Mouse (Mus musculus) brain, adult 2 months (tissue): ENCODE data around the gene Cadm3.
"Not testable (repeated sequence)": the region's sequence is repeated elsewhere in the genome, so short reads cannot be mapped to it uniquely, and the experiment has no call there.

Experiments used
- DNase-seq: peaks from one replicate; pipeline ENCODE4 v3.0.0; 2011; ENCODE audit warnings: low read depth, low spot score

Cadm3 gene

DNA sequence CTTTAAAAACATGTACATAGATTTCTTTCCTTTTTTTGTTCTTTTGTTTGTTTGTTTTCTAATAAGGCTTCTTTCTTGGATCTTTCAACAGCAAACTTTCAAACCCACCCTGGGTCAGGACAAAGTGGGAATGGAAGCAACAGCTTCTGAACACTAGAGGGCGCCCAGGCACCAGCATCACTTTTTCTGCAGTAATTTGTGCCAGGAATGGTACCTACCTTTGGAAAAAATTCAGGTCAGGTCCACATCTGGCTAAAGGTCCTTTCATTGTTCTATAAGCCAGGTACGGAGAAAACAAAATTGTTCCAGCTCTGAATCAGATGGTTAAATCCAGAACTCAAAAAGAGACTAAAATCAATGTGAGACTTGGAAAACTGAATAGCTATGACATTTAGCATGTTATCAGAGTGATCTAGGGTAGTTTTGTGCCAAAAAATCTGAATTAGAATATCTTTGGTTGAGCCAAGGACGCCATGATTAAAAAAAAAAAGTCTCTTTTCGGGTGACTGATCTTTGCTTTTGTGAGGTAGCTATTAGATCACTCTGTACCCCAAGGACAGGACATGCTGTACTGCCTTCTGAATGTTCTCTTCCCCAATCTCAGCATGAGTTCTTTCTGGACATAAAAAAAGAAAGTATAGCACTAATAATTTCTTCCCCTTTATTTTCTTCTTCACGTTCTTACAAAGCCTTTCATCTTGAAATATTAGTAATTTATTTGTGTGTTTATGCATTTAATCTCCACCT lies 43.5 kb downstream of the Cadm3 start:
- DNase-seq, result peak; percentile 61

DNA sequence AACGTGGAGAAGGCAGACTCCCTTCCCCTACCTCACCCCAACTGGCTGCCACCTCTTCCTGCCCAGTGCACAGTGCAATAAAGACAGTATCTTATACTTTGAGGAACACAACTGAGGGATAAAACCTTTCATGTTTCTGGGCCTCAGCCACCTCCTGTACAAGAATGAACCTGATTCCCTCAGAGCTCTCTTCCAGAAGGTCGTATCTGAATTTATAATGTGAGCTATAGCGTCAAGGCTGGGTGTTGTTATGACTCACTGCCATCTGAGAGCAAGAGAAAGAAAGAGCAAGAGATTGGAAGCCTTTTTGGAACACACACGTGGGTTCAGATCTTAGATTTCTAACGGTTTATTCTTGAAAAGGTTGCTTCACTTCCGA lies 45.3 kb downstream of the Cadm3 start:
- DNase-seq, result peak; percentile 73

GRCm38 (mm10) chr1:173321593-173322248 lies 45.8 kb downstream of the Cadm3 start:
- no peak for DNase-seq

DNA sequence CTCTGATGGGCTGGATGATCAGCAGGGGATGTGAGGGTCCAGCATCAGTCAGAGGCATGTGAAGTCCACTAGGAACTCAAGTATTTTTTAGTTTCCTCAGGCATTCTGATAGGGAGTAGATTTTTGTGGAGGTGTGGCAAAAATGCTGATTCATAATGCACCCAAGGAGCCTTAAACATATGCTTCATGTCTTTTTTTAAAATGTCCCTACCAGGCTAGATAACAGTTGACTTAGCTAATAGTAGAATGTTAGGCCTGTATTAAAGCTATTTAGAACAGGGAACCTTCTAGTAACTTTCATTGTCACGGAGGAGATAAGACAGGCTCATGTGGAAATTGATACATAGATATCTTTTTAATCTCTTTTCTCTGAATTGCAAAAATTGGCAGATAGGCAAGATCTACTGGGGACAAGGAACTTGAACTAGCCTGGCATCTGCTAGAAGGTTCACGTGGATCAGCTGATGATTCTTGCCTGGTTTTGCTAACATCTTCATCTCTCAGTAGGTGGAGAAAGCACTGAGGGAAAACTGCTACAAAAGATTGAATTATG lies 49.5 kb downstream of the Cadm3 start:
- DNase-seq, result no peak

DNA sequence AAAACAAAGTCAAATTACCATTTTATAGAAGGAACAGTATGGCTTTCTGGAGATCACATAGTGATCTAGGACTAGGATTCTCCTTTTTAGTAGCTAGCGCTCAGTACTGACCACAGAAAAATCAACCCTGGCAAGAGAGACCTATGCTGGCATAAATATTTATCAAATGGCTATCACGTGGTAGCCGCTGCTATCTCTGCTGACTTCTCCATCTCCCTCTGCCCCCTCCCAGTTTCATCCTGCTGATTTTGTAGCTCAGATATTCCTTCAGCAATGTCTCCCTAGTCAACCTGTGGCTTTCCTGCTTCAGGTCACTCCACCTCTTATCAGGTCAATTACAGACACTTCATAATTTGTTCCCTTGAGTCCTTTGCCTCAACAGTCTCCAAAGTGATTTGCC lies 51.8 kb downstream of the Cadm3 start:
- DNase-seq, result no peak

DNA sequence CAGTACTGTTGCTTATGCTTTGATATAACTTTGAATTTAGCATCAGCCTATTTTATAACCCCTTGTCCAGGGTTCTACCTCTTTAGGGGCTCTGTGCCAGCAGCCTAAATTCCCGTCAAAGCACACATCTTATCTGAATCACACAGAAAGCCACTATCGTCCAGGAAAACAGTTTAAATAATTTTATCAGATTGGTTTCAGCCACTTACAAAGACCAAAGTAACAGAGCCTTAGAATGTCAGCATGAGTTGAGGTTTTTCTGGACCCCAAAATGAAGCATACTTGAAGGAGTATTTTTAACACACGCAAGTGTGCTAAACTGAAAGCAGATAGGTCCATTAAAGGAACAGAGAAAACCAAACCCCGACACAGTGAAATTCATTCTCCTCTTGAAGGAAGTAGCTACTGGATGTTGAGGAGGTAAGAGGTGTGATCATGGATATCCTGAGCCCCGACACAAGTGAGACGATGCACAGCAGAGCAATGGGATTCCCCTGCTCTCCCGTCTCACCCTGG lies 53.9 kb downstream of the Cadm3 start:
- not testable (repeated sequence) for DNase-seq

- DNase-seq, result not testable (repeated sequence)
Measured at GRCm38 (mm10) chr1:173302795-173303194, 64.7 kb downstream of the Cadm3 start.
